Mouse (Mus musculus): ENCODE results near the gene Tnik.

- TF ChIP-seq CTCF (conservative IDR thresholded peaks at IDR 0.05; ENCODE audit: low read length), result no peak
- TF ChIP-seq NANOG (IDR thresholded peaks at IDR 0.05; ENCODE audit: borderline replicate concordance, low read length), result no peak
- TF ChIP-seq POU5F1 (IDR thresholded peaks at IDR 0.05; ENCODE audit: borderline replicate concordance, low read length), result no peak
These were observed 69.3 kb downstream of the Tnik start for GRCm38 (mm10) chr3:28332316-28332715.

Measured in E14TG2a.4 (cell line).